Mouse (Mus musculus) embryo, embryonic 9.5 days (tissue): Measurements from ENCODE around the gene Abcg3.
"Not testable (repeated sequence)": the region's sequence is repeated elsewhere in the genome, so short reads cannot be mapped to it uniquely, and the experiment has no call there.

Experiments
- DNase-seq: peaks from one replicate; pipeline ENCODE4 v3.0.0-alpha.2; 2017; ENCODE audit errors: extremely low spot score

Abcg3 gene

DNA sequence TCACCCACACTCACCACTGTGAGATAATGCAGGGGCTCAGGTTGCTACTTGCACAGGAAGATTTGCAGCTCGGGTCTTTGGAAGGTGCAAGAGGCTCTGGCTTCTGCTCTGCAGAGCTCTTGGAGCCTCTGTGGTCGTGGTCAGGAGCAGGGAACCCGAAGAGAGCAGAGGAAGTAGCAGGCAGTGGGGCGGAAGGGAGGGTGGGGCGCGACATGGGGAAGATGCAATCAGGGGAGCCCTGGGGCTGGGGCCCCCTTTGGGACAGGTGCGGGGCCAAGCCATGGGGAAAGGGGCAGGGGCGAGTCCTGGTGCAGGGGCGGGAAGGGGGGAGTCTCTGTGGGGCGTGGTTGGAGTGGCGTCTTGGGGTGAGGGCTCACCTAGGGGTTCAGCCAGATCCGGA lies at the start of gene Abcg3:
Abcg3 (minus strand) TSS at position 184 of the 400 bp plus-strand sequence.
- no peak for DNase-seq

- no peak for DNase-seq
Measured at GRCm38 (mm10) chr5:105012551-105012950, 30.0 kb upstream of the Abcg3 start.

- no peak for DNase-seq
Measured at GRCm38 (mm10) chr5:105011570-105011969, 29.1 kb upstream of the Abcg3 start.

DNA sequence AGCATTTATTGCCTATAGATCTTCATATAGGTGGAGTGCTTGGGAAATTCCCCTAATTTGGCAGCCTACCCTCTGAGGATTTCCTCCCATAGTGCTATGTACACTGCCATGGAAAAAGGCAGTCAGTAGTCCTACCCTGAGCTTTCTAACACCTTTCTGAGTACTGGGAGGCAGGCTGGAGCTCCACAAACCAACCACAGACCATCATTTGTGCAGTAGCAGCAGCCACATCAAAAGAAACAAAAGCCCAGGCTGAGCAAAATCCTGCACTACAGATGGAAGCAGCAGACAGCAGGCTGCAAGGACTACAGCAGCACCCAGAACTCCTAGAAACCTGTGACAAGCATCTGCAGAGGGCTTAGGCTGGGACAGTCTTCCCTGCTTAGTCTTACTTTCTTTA lies 27.9 kb upstream of the Abcg3 start:
- no peak for DNase-seq

DNA sequence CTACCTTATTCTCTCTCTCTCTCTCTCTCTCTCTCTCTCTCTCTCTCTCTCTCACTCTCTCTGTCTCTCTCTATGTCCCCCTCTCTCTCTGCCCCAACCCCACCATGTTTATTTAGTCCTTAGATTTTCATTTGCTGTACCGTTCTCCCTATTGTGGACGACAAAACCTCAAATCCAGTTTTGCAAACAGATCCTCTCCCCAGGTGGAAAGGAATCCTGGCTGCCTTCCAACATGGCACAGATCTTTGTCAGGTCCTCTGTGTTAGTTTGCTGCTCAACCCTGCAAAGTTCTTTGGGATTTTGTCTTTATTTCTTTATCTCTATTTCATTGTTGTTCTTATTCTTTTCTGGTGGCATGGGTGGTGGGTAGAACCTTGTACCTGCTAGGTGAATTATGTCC lies 6.9 kb upstream of the Abcg3 start:
- DNase-seq, result no peak

DNA sequence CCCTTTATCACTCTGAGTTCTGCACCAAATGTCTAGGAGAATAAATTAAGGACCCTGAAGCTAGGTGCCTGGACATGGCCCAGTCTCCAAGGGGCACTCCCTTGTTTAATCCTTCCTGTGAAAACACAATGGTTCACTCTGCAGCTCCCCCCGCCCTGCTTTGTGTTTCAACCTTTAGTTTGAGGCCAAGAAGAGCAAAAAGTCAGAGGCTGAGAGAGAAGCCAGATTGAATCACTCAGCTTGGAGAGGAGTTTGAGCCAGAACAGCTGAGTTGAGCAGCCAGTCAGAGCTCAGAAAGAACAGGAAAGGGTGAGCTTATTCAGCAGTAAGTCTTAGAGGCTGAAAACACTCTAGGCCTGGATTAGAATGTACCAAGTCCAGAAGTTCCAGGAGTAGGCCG lies 5.5 kb upstream of the Abcg3 start:
- no peak for DNase-seq

DNA sequence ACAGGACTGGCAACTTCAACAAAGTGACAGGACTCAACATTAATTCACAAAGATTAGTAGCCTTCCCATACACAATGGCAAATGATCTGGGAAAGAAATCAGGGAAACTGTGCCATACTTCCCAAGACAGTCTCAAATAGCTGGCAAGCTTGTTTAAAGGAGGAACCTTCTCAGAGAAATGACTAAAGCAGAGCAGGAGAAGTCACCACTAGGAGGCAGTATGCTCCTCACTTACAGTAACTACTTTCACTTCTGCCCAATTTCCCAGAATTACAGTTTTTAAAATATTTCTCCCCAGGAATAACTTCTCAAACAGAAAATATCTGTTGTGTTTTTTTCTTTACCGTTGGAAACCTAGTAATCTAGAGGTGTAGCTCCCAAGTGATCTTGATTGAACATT lies 4.2 kb upstream of the Abcg3 start:
- DNase-seq, result no peak

GRCm38 (mm10) chr5:104979040-104979513 lies 3.4 kb downstream of the Abcg3 start:
- DNase-seq, result no peak

- no peak for DNase-seq
Measured at GRCm38 (mm10) chr5:104958141-104958793, 24.3 kb downstream of the Abcg3 start.

- no peak for DNase-seq
Measured at GRCm38 (mm10) chr5:104955208-104955607, 27.3 kb downstream of the Abcg3 start.

GRCm38 (mm10) chr5:104946951-104947350 lies 35.6 kb downstream of the Abcg3 start:
- DNase-seq, result no peak

- DNase-seq, result no peak
Measured at GRCm38 (mm10) chr5:104934148-104934547, 48.4 kb downstream of the Abcg3 start.

DNA sequence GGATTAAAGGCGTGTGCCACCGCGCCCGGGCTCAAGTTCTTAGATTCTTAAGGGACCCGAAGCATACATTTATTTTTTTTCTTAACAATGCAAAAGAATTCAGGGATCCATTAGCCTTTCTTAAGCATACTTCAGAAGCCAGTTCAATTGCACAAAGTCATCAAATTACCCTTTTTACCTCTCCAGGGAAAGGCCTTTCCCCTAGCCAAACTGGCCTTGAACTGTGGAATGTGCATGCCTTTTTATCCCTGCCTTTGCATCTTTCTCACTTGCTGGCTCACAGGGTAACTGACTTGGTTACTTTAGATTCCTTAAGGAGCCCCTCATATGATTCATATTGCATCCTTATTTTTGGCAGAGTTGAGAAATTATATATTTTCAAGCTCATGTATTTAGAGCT lies 76.0 kb downstream of the Abcg3 start:
- DNase-seq, result not testable (repeated sequence)
